Mouse (Mus musculus): ENCODE measurements at regions not wholly inside any gene's neighbourhood (a gene's known extent, or its start where the extent isn't known, plus 50 kb on each side); places are given as distances from the start of the nearest gene placed in this dataset.

DNA sequence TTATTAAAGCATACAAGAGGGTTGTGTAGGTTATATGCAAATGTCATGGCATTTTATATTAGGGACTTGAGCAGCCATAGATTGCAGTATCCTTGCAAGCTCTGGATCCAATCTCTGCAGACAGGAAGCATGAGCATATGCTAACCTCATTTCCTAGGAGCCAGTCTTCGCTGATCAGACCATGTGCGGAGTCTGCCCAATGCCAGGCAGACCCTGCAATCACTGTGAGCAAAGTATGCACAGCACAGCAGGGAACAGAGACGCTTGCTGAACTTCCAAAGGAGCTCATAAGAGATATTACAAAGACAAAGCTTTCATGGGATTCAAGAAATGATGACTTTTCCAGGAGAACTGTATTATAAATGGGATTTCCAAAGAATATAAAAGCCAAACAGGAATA is 65.2 kb upstream of the Fbxl4 start:
- no peak for DNase-seq (ENCODE audit: low spot score in 2 of 2)

DNA sequence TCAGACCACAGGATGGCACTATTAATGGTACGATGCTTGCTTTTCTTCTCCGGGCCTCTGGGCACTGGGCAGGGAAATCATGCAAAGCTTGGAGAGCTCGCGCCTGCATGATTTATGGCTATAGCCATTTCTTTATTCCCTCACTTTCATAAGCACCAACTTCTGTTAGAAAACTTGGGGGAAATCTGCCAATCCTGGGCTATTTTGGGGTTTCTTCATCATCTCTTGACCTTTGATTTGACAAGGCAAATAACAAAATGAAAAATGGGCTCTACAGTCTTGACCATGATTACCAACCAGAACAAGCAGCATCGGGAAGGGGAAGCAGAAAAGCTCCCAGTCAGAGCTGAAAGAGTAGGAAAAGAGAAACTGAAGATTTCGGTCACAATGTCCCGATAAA is 57.1 kb upstream of the Fbxl4 start:
- no peak for DNase-seq (ENCODE audit: low spot score in 2 of 2)

DNA sequence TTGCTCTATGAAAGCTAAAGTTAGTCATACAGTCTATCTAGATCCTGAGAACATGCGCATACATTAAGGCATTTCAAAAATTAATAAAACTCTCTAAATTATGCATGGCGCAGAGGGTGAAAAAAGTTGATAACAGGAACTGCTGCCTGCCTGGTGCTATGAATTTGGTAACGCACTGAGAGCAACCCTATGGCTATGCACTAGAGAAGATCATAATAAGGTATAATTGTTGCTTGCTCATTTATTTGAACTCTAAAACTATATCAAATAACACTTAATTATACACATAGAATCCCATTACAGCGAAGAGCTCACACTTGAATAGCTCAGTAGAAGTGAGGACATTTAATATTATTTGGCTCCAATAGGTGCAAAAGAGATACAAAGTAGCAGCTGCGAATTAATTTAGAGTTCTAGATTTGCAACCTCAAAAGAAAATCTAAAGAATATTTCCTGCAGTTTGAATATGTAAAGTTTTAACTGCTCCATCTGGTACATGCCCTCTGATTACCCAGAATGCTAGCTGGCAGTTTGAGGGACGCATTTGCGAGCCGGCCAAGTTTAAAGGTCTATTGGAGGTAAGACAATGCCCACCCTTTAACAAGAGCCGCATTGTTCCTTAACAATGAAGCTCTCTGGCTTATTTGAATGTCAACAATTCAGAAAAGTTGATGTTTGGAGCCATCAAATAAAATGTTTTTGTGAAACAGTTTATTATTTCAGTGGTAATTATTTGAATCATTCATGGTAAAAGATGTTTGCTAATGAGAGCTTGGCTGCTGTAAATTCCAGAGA is 56.0 kb upstream of the Fbxl4 start:
- peak in 1 of 2 experiments; percentile 13 for DNase-seq (ENCODE audit: low spot score in 2 of 2)

DNA sequence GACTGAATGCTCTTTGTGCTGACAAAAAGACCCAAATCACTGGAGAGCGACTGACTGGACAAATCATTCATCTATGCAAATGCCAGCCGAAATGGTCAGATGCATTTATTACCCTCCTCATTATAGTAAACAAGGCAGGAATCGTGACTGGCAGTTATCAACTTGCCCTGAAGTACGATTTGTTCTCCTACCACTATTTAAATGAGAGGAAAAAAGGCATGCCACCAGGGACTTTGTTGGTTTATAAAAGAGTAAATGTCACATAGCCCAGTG is 55.5 kb upstream of the Fbxl4 start:
- DNase-seq (ENCODE audit: low spot score in 2 of 2), result no peak

DNA sequence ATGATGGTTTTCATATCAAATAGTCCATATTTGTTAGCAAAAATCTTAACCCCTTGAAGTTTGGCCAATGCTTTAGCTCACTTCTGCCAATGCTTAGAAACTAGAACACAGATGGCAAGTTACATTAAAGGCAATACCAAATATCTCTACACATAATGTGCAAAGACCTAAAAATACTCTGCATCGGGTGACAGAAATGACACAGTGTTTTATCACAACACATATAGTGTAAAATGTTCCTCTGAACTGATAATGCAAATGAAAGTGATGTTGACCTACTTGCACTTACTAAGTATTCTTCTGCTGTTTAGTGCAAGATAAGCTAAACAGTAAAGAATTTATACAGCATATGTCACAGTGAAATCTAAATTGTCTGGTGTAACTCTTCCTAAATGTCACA is 55.1 kb upstream of the Fbxl4 start:
- no peak for DNase-seq (ENCODE audit: low spot score in 2 of 2)

Measured in layer of hippocampus, adult 8-10 months (tissue).